Mouse (Mus musculus): ENCODE results near the gene Vmn1r56.
"Not testable (repeated sequence)": the region's sequence is repeated elsewhere in the genome, so short reads cannot be mapped to it uniquely, and the experiment has no call there.

Gene Vmn1r56

GRCm38 (mm10) chr7:5196647-5197046, at the start of gene Vmn1r56:
Gene Vmn1r56 (minus strand): TSS chr7:5196747.
- not testable (repeated sequence) for DNase-seq

- not testable (repeated sequence) for DNase-seq
Observed at GRCm38 (mm10) chr7:5218193-5218592, 21.6 kb upstream of the Vmn1r56 start, which contains the start of gene Vmn1r57. Gene Vmn1r57 (plus strand): TSS chr7:5218493.

- DNase-seq = not testable (repeated sequence)
Observed at GRCm38 (mm10) chr7:5149570-5149969, 47.0 kb downstream of the Vmn1r56 start, which contains the start of gene Vmn1r55. Gene Vmn1r55 (minus strand): TSS chr7:5149670.
